10 mouse cellular contexts compared by ENCODE assay signal in the genomic region with DNA sequence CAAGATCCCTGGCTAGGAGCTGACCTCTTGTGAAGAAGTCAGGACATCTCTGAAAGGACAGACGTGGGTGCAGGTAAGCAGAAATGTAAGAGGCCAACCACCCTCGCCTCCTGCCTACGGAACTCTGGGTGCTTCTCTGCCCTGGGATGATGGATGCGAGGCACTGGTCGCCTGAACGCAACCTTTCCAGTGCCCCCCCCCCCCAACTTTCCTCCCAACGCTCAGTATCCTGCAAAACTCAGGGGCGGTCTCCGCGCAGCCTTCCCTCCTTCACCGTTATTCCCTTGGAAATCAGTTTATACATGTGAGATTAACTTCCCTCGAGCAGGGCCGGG. TPM values are rescaled to one million over a fixed set of nuclear protein-coding genes. Genes with fewer than 3 reads are reported as not detected.
A peak's percentile ranks its signal among the peaks of the same experiment; 100 is the strongest.
DNase-seq lines count a peak whose midpoint lies in the region; ATAC-seq and TF ChIP-seq lines count a peak whose summit lies in the region.
"Had no signal": no experiment of that assay in that cellular context is flagged by ENCODE, and none has a peak within 500 bp of the region (broad histone marks: within the 10 kb centered on the region; RNA-seq: fewer than 3 reads in every experiment).

No protein-coding gene starts in this region.

- TF ChIP-seq CTCF in lung, adult 2 months (IDR thresholded peaks at IDR 0.05; ENCODE audit: insufficient read depth, low read length) = no peak
- no peak for TF ChIP-seq CTCF in intestine, postnatal 0 days (IDR thresholded peaks at IDR 0.05; ENCODE audit: low read depth)

- H3K4me1 ChIP-seq in lung, adult 2 months (ENCODE audit: control insufficient read depth, insufficient read depth, low read length) = peaks cover 12% of the 10 kb centered on the region
- peaks cover 89% of the 10 kb centered on the region for H3K4me1 ChIP-seq in forebrain, embryonic 10.5 days
- no peaks in the 10 kb centered on the region; the same call in 1 of the 2 replicates for H3K4me1 ChIP-seq in intestine, postnatal 0 days (replicated peaks; ENCODE audit: control insufficient read depth, insufficient read depth, low read length)
- H3K4me1 ChIP-seq in neural tube, embryonic 13.5 days (replicated peaks) = peaks cover 67% of the 10 kb centered on the region

- H3K27ac ChIP-seq in forebrain, embryonic 10.5 days = peak overlapping the region; percentile 87
- peak overlapping the region; percentile 76 for H3K27ac ChIP-seq in intestine, postnatal 0 days (ENCODE audit: low read depth, low read length)
- H3K27ac ChIP-seq in neural tube, embryonic 13.5 days (replicated peaks) = peak overlapping the region; percentile 74

- 3% methylated on average over 13 of the region's 13 CpGs for WGBS in lung, adult 2 months
- WGBS in forebrain, embryonic 10.5 days = under 1% methylated on average over 13 of the region's 13 CpGs
- 2% methylated on average over 13 of the region's 13 CpGs for WGBS in intestine, postnatal 0 days
- WGBS in neural tube, embryonic 13.5 days = 2% methylated on average over 13 of the region's 13 CpGs

- H3K4me3 ChIP-seq in lung, adult 2 months (replicated peaks; ENCODE audit: extremely low read depth, low read depth, low read length) = peak overlapping the region; percentile 68
- peak overlapping the region; percentile 59 for H3K4me3 ChIP-seq in forebrain, embryonic 10.5 days
- peak overlapping the region; percentile 43 for H3K4me3 ChIP-seq in intestine, postnatal 0 days (ENCODE audit: low read depth, low read length)
- H3K4me3 ChIP-seq in neural tube, embryonic 13.5 days = peak overlapping the region; percentile 37

- peak overlapping the region; percentile 45 for H3K9ac ChIP-seq in intestine, postnatal 0 days (ENCODE audit: low read depth, low read length)
- H3K9ac ChIP-seq in neural tube, embryonic 13.5 days = peak overlapping the region; percentile 66

- peak overlapping the region; percentile 58 for H3K4me2 ChIP-seq in intestine, postnatal 0 days (replicated peaks; ENCODE audit: low read depth)
- peak overlapping the region; percentile 45 for H3K4me2 ChIP-seq in neural tube, embryonic 13.5 days

- TF ChIP-seq POLR2A in lung, adult 2 months (IDR thresholded peaks at IDR 0.05; ENCODE audit: borderline replicate concordance, extremely low read depth, low read depth, low read length) = no peak

- ATAC-seq in intestine, postnatal 0 days = no peak
- ATAC-seq in neural tube, embryonic 13.5 days (ENCODE audit: low read depth) = no peak
- ATAC-seq: Patski had no signal

- no peak for DNase-seq in lung, adult 2 months
- DNase-seq in lung, postnatal 36 days = no peak
- DNase-seq in forebrain, embryonic 10.5 days (ENCODE audit: extremely low spot score, low spot score) = no peak
- no peak for DNase-seq in adrenal gland, adult 8-10 months
- no peak for DNase-seq in thymus, postnatal 36 days
- DNase-seq in cerebellum, postnatal 14 days = no peak
- DNase-seq: cerebellum, postnatal 25 days had no signal

- peaks cover 95% of the 10 kb centered on the region for H3K27me3 ChIP-seq in forebrain, embryonic 10.5 days (ENCODE audit: poor library complexity, severe bottlenecking)
- peaks cover 69% of the 10 kb centered on the region for H3K27me3 ChIP-seq in intestine, postnatal 0 days (replicated peaks; ENCODE audit: control insufficient read depth, insufficient read depth, low read length)
- H3K27me3 ChIP-seq in neural tube, embryonic 13.5 days = peaks cover 73% of the 10 kb centered on the region

- no peaks in the 10 kb centered on the region for H3K9me3 ChIP-seq in forebrain, embryonic 10.5 days
- no peaks in the 10 kb centered on the region for H3K9me3 ChIP-seq in intestine, postnatal 0 days (ENCODE audit: control insufficient read depth)
- no peaks in the 10 kb centered on the region for H3K9me3 ChIP-seq in neural tube, embryonic 13.5 days

- H3K36me3 ChIP-seq in forebrain, embryonic 10.5 days (replicated peaks) = no peaks in the 10 kb centered on the region
- no peaks in the 10 kb centered on the region for H3K36me3 ChIP-seq in intestine, postnatal 0 days (ENCODE audit: control insufficient read depth, insufficient read depth)
- H3K36me3 ChIP-seq in neural tube, embryonic 13.5 days = no peaks in the 10 kb centered on the region

RNA-seq across cellular contexts. Expression of a gene that starts 1.5 kb away (rescaled TPM):
- 51.0 and 82.2 TPM in 2 replicates for polyA plus RNA-seq in lung, adult 2 months (2012; rRNA removed)
- polyA plus RNA-seq in forebrain, embryonic 10.5 days (2016; fragmentation: Nextera tagmentation; extraction: Ambion mirVana) = 20.2 and 23.5 TPM in 2 replicates
- 12.0 and 13.8 TPM in 2 replicates for polyA plus RNA-seq in intestine, postnatal 0 days (2015; fragmentation: Nextera tagmentation; extraction: Ambion mirVana)
- 11.3 and 16.4 TPM in 2 replicates for polyA plus RNA-seq in neural tube, embryonic 13.5 days (2015; fragmentation: Nextera tagmentation; extraction: Ambion mirVana)
- total RNA-seq in adrenal gland, adult 8-10 months (2022) = 10 to 100 TPM; 40.5 to 55.6 (median 45.9) TPM
